Mouse (Mus musculus) C2C12 (cell line): ENCODE results near the gene Osbpl8. TPM values are rescaled to one million over a fixed set of nuclear protein-coding genes. Genes with fewer than 3 reads are reported as not detected.

Experiments
- H3K27me3 ChIP-seq: one replicate; pipeline ENCODE4 v1.6.1; 2011; ENCODE audit not compliant: control insufficient read depth, insufficient read depth, insufficient read length
- H3K36me3 ChIP-seq: one replicate; pipeline ENCODE4 v1.6.1; 2011; ENCODE audit not compliant: control insufficient read depth, insufficient read depth
- H3K4me3 ChIP-seq: one replicate; pipeline ENCODE4 v1.5.1; 2011; ENCODE audit warnings: mild to moderate bottlenecking, control low read depth; ENCODE audit not compliant: poor library complexity, insufficient read depth, severe bottlenecking
- H3K79me2 ChIP-seq: one replicate; pipeline ENCODE4 v1.6.1; 2011; ENCODE audit not compliant: control insufficient read depth, insufficient read depth
- H3K79me3 ChIP-seq: one replicate; pipeline ENCODE4 v1.6.1; 2011; ENCODE audit warnings: low read depth, control low read depth
- H3ac ChIP-seq: one replicate; pipeline ENCODE3; 2011; ENCODE audit warnings: low read depth; ENCODE audit not compliant: control insufficient read depth, insufficient read length
- CEBPB ChIP-seq: IDR thresholded peaks from one replicate; pipeline ENCODE4 v1.6.1; 2011; ENCODE audit warnings: low read depth, mild to moderate bottlenecking, control low read depth, moderate library complexity
- CTCF ChIP-seq: IDR thresholded peaks from one replicate; pipeline ENCODE4 v1.5.1; 2011; ENCODE audit not compliant: control insufficient read depth, insufficient read depth, insufficient read length
- FOSL1 ChIP-seq: IDR thresholded peaks from one replicate; pipeline ENCODE4 v1.8.0; 2011; ENCODE audit warnings: mild to moderate bottlenecking, low read length; ENCODE audit not compliant: poor library complexity, insufficient read depth, severe bottlenecking
- MAX ChIP-seq: IDR thresholded peaks from one replicate; pipeline ENCODE4 v1.6.1; 2011; ENCODE audit warnings: mild to moderate bottlenecking, control low read depth
- MYOD1 ChIP-seq: IDR thresholded peaks from one replicate; pipeline ENCODE4 v1.6.1; 2011; ENCODE audit warnings: low read depth; ENCODE audit not compliant: control insufficient read depth, insufficient read length
- MYOG ChIP-seq: IDR thresholded peaks from one replicate; pipeline ENCODE4 v1.6.1; 2011; ENCODE audit not compliant: control insufficient read depth, insufficient read length; ENCODE audit errors: extremely low read depth
- USF1 ChIP-seq: IDR thresholded peaks from one replicate; pipeline ENCODE4 v1.6.1; 2011; ENCODE audit warnings: low read depth, mild to moderate bottlenecking, control low read depth, moderate library complexity
- polyA plus RNA-seq: library from polyadenylated mRNA; unstranded; fragments of >200 nt; fragmentation: generic; extraction: Trizol; gene quantifications from one replicate; pipeline ENCODE4 v1.2.1, GENCODE M21; 2012; ENCODE audit warnings: missing spikeins

The Osbpl8 gene
- polyA plus RNA-seq, 1 experiment, result 2.8 TPM

GRCm38 (mm10) chr10:111335517-111336352, 171.2 kb downstream of the Osbpl8 start:
- Histone ChIP-seq H3K4me3 (no peak overlapping the region), H3K79me3 (no peaks in the 10 kb centered on the region), H3K79me2 (no peaks in the 10 kb centered on the region), H3ac (no peak overlapping the region), H3K36me3 (no peaks in the 10 kb centered on the region), H3K27me3 (peaks cover 3% of the 10 kb centered on the region)
- TF ChIP-seq MAX (no peak), MYOG (no peak), CTCF (no peak), USF1 (no peak), CEBPB (no peak), FOSL1 (no peak), MYOD1 (no peak)

- TF ChIP-seq MYOG (no peak), MAX (no peak), USF1 (no peak), CEBPB (no peak), MYOD1 (no peak), FOSL1 (no peak), CTCF (no peak)
- Histone ChIP-seq H3K4me3 (no peak overlapping the region), H3ac (no peak overlapping the region), H3K36me3 (no peaks in the 10 kb centered on the region), H3K27me3 (peaks cover 3% of the 10 kb centered on the region), H3K79me3 (no peaks in the 10 kb centered on the region), H3K79me2 (no peaks in the 10 kb centered on the region)
Observed at GRCm38 (mm10) chr10:111336353-111336713, 171.8 kb downstream of the Osbpl8 start.

- Histone ChIP-seq H3K79me2 (no peaks in the 10 kb centered on the region), H3K4me3 (no peak overlapping the region), H3K27me3 (no peaks in the 10 kb centered on the region), H3K36me3 (no peaks in the 10 kb centered on the region), H3K79me3 (no peaks in the 10 kb centered on the region), H3ac (no peak overlapping the region)
- TF ChIP-seq CEBPB (no peak), MAX (no peak), MYOD1 (no peak), CTCF (no peak), MYOG (no peak), USF1 (no peak), FOSL1 (no peak)
Observed at GRCm38 (mm10) chr10:111339296-111339695, 174.7 kb downstream of the Osbpl8 start.

- no peaks in the 10 kb centered on the region for H3K79me2 ChIP-seq
- no peaks in the 10 kb centered on the region for H3K36me3 ChIP-seq
- TF ChIP-seq USF1 (no peak), FOSL1 (no peak)
- H3ac ChIP-seq, result no peak overlapping the region
- no peaks in the 10 kb centered on the region for H3K79me3 ChIP-seq
- H3K4me3 ChIP-seq, result no peak overlapping the region
- no peaks in the 10 kb centered on the region for H3K27me3 ChIP-seq
Observed at GRCm38 (mm10) chr10:111341761-111342160, 177.2 kb downstream of the Osbpl8 start.

GRCm38 (mm10) chr10:111343555-111343954, 179.0 kb downstream of the Osbpl8 start:
- Histone ChIP-seq H3K4me3 (no peak overlapping the region), H3K79me2 (no peaks in the 10 kb centered on the region), H3ac (no peak overlapping the region), H3K36me3 (no peaks in the 10 kb centered on the region), H3K79me3 (no peaks in the 10 kb centered on the region), H3K27me3 (no peaks in the 10 kb centered on the region)
- TF ChIP-seq CTCF, result no peak
- no peak for TF ChIP-seq MAX
- no peak for TF ChIP-seq MYOD1
- TF ChIP-seq CEBPB, result no peak
- no peak for TF ChIP-seq MYOG
- TF ChIP-seq FOSL1, result no peak
- TF ChIP-seq USF1, result no peak

Other genes with a start within 250 kb of the Osbpl8 start
- 398 TPM for gene Csrp2, start 245.0 kb upstream of the Osbpl8 start, polyA plus RNA-seq
- gene Zdhhc17, start 154.6 kb upstream of the Osbpl8 start, polyA plus RNA-seq, result 5.2 TPM
- gene Bbs10, start 133.9 kb downstream of the Osbpl8 start, polyA plus RNA-seq, result 1.2 TPM